Mouse (Mus musculus) lung, postnatal 0 days (tissue): Measurements from ENCODE around the gene Traf7.

Experiments used
- CTCF ChIP-seq: IDR thresholded peaks from 2 replicates; pipeline ENCODE4 v1.5.1; 2016; ENCODE audit warnings: antibody characterized with exemption, mild to moderate bottlenecking
- EP300 ChIP-seq: IDR thresholded peaks from 2 replicates; pipeline ENCODE4 v1.6.1; 2016; ENCODE audit warnings: antibody characterized with exemption, mild to moderate bottlenecking, control low read depth

GRCm38 (mm10) chr17:24475586-24475985, 52.2 kb downstream of the Traf7 start:
- TF ChIP-seq CTCF: no peak
- no peak for TF ChIP-seq EP300
